Mouse (Mus musculus) thymus, adult 2 months (tissue): ENCODE results near the gene Paf1.

ENCODE experiments used
- CTCF ChIP-seq: fragments of 200-500 bp; IDR thresholded peaks from 2 replicates; pipeline ENCODE4 v1.5.1; 2012; ENCODE audit warnings: mild to moderate bottlenecking, control low read depth, low read length, moderate library complexity, borderline replicate concordance; ENCODE audit not compliant: control insufficient read depth, poor library complexity, insufficient read depth; ENCODE audit errors: extremely low read depth
- POLR2A ChIP-seq: fragments of 200-500 bp; IDR thresholded peaks from 2 replicates; pipeline ENCODE4 v1.6.1; 2012; ENCODE audit warnings: mild to moderate bottlenecking, low read length, control low read depth, moderate library complexity; ENCODE audit not compliant: control insufficient read depth, poor library complexity, insufficient read depth; ENCODE audit errors: extremely low read depth

DNA sequence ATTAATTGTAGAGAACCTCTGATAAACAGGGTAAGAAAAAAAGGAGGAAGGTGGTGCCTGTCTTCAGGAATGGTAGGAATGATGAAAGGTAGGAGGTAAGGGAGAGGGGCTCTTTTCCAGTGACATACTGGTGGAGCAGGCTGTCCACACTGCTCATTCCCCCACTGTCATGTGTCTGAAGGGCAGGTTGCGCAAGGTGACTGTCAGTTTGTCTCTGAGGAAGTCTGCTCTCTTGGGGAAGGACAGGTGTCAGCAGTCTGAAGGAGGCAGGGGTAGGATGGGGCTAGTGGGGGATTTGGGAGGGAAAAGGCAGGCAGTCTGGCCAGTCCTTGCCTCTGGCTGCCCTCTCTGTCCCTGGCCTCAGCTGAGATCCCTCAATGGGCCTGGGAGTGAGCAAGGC is 8.3 kb downstream of the Paf1 start:
- no peak for TF ChIP-seq CTCF
- no peak for TF ChIP-seq POLR2A
